Mouse (Mus musculus) limb, embryonic 11.5 days (tissue): ENCODE measurements around the gene Fam227a. TPM values are rescaled to one million over a fixed set of nuclear protein-coding genes. Genes with fewer than 3 reads are reported as not detected.
A peak's percentile ranks its signal among the peaks of the same experiment; 100 is the strongest.
"Not testable (repeated sequence)": the region's sequence is repeated elsewhere in the genome, so short reads cannot be mapped to it uniquely, and the experiment has no call there.

Source experiments
- ATAC-seq: fragments of 200-750 bp; cut with Nextera tagmentation; 2 replicates; pipeline ENCODE4 v1.8.0; 2017; ENCODE audit warnings: low read depth; ENCODE audit not compliant: insufficient number of reproducible peaks, low FRiP score, low TSS enrichment
- DNase-seq: peaks from one replicate; pipeline ENCODE4 v3.0.0-alpha.2; 2015; ENCODE audit warnings: low spot score
- H3K27ac ChIP-seq: fragments of 300-500 bp; sonication (generic); replicated peaks from 2 replicates; pipeline ENCODE4 v1.5.1; 2014; ENCODE audit warnings: low read depth, mild to moderate bottlenecking, low read length
- H3K27me3 ChIP-seq: fragments of 300-500 bp; sonication (generic); 2 replicates; pipeline ENCODE4 v1.6.1; 2014; ENCODE audit warnings: mild to moderate bottlenecking, low read length, mixed read lengths; ENCODE audit not compliant: control insufficient read depth, insufficient read depth
- H3K36me3 ChIP-seq: fragments of 300-500 bp; sonication (generic); 2 replicates; pipeline ENCODE4 v1.6.1; 2014; ENCODE audit warnings: mild to moderate bottlenecking, low read length, moderate library complexity, mixed read lengths; ENCODE audit not compliant: control insufficient read depth, insufficient read depth
- H3K4me1 ChIP-seq: fragments of 300-500 bp; sonication (generic); 2 replicates; pipeline ENCODE4 v1.6.1; 2014; ENCODE audit warnings: low read length, mixed read lengths; ENCODE audit not compliant: control insufficient read depth, insufficient read depth
- H3K4me2 ChIP-seq: fragments of 300-500 bp; sonication (generic); 2 replicates; pipeline ENCODE4 v1.6.1; 2014; ENCODE audit warnings: low read depth, mild to moderate bottlenecking, moderate library complexity; ENCODE audit not compliant: severe bottlenecking
- H3K4me3 ChIP-seq: fragments of 300-500 bp; sonication (generic); 2 replicates; pipeline ENCODE4 v1.5.1; 2014; ENCODE audit warnings: low read depth, low read length
- H3K9ac ChIP-seq: fragments of 300-500 bp; sonication (generic); 2 replicates; pipeline ENCODE4 v1.6.1; 2014; ENCODE audit warnings: mild to moderate bottlenecking, low read length
- H3K9me3 ChIP-seq: fragments of 300-500 bp; sonication (generic); 2 replicates; pipeline ENCODE4 v1.6.1; 2016; ENCODE audit warnings: low read length; ENCODE audit not compliant: control insufficient read depth
- WGBS: fragments of 180-500 bp; shearing (Covaris S2); extraction: QIAGEN DNeasy Blood & Tissue Kit; methylation state at CpG from one replicate; pipeline ENCODE4 v1.1.7; 2014; 5-methylcytosine and 5-hydroxymethylcytosine counted together
- polyA plus RNA-seq: library from polyadenylated mRNA; unstranded; fragments of >200 nt; fragmentation: Nextera tagmentation; extraction: Ambion mirVana; gene quantifications from 2 replicates; pipeline ENCODE4 v1.2.1, GENCODE M21; 2014

Gene Fam227a
- polyA plus RNA-seq, 1 experiment from 2014 or later: 2.0 TPM

GRCm38 (mm10) chr15:79686046-79686869 is 27.5 kb upstream of the Fam227a start:
- Histone ChIP-seq H3K4me3 (peak overlapping the region; percentile 88), H3K36me3 (no peaks in the 10 kb centered on the region), H3K4me1 (peaks cover 28% of the 10 kb centered on the region), H3K9me3 (no peaks in the 10 kb centered on the region), H3K4me2 (peak overlapping the region; percentile 70), H3K9ac (peak overlapping the region; percentile 43), H3K27ac (no peak overlapping the region), H3K27me3 (no peaks in the 10 kb centered on the region)
- no peak for DNase-seq
- ATAC-seq: no peak
- 22% methylated on average over 15 of the region's 15 CpGs for WGBS

GRCm38 (mm10) chr15:79685141-79685641 is 26.4 kb upstream of the Fam227a start:
- Histone ChIP-seq H3K4me3 (peak overlapping the region; percentile 88; the same call in 1 of the 2 replicates), H3K9me3 (no peaks in the 10 kb centered on the region), H3K36me3 (no peaks in the 10 kb centered on the region), H3K9ac (peak overlapping the region; percentile 34; the same call in 1 of the 2 replicates), H3K4me2 (peak overlapping the region; percentile 70), H3K27me3 (no peaks in the 10 kb centered on the region), H3K4me1 (peaks cover 28% of the 10 kb centered on the region), H3K27ac (no peak overlapping the region)
- no peak for ATAC-seq
- no peak for DNase-seq
- 15% methylated on average over 6 of the region's 6 CpGs for WGBS

GRCm38 (mm10) chr15:79684616-79685015 is 25.9 kb upstream of the Fam227a start:
- Histone ChIP-seq H3K36me3 (no peaks in the 10 kb centered on the region), H3K27me3 (no peaks in the 10 kb centered on the region), H3K4me1 (peaks cover 26% of the 10 kb centered on the region), H3K27ac (no peak overlapping the region), H3K4me2 (peak overlapping the region; percentile 70), H3K9me3 (no peaks in the 10 kb centered on the region), H3K4me3 (no peak overlapping the region), H3K9ac (no peak overlapping the region)
- DNase-seq (no peak), ATAC-seq (no peak)
- WGBS: 88% methylated on average over 6 of the region's 6 CpGs

GRCm38 (mm10) chr15:79683707-79684465 is 25.1 kb upstream of the Fam227a start:
- no peak overlapping the region for H3K9ac ChIP-seq
- H3K4me3 ChIP-seq: no peak overlapping the region
- no peak for DNase-seq
- ATAC-seq: no peak
- no peak overlapping the region for H3K27ac ChIP-seq
- H3K4me2 ChIP-seq: peak overlapping the region; percentile 70; the same call in 1 of the 2 replicates
- no peaks in the 10 kb centered on the region for H3K27me3 ChIP-seq
- no peaks in the 10 kb centered on the region for H3K9me3 ChIP-seq
- 83% methylated on average over 19 of the region's 19 CpGs for WGBS
- H3K4me1 ChIP-seq: peaks cover 26% of the 10 kb centered on the region
- no peaks in the 10 kb centered on the region for H3K36me3 ChIP-seq

- Histone ChIP-seq H3K9ac (no peak overlapping the region), H3K4me3 (no peak overlapping the region), H3K27ac (no peak overlapping the region), H3K4me2 (no peak overlapping the region), H3K27me3 (no peaks in the 10 kb centered on the region), H3K4me1 (peaks cover 22% of the 10 kb centered on the region), H3K9me3 (no peaks in the 10 kb centered on the region), H3K36me3 (no peaks in the 10 kb centered on the region)
- DNase-seq: no peak
- WGBS: 92% methylated on average over 6 of the region's 6 CpGs
- no peak for ATAC-seq
Measured at GRCm38 (mm10) chr15:79683146-79683545, 24.4 kb upstream of the Fam227a start.

- H3K27ac ChIP-seq: no peak overlapping the region
- H3K27me3 ChIP-seq: no peaks in the 10 kb centered on the region
- DNase-seq (no peak), ATAC-seq (no peak)
- peaks cover 22% of the 10 kb centered on the region for H3K4me1 ChIP-seq
- 86% methylated on average over 4 of the region's 4 CpGs for WGBS
- no peaks in the 10 kb centered on the region for H3K9me3 ChIP-seq
- no peak overlapping the region for H3K4me2 ChIP-seq
- no peaks in the 10 kb centered on the region; the same call in 1 of the 2 replicates for H3K36me3 ChIP-seq
- H3K4me3 ChIP-seq: no peak overlapping the region
- no peak overlapping the region for H3K9ac ChIP-seq
Measured at GRCm38 (mm10) chr15:79681973-79682372, 23.2 kb upstream of the Fam227a start.

- H3K4me2 ChIP-seq: no peak overlapping the region
- no peak overlapping the region for H3K27ac ChIP-seq
- H3K4me3 ChIP-seq: no peak overlapping the region
- DNase-seq: no peak
- WGBS: 88% methylated on average over 2 of the region's 2 CpGs
- H3K9me3 ChIP-seq: no peaks in the 10 kb centered on the region
- H3K36me3 ChIP-seq: peaks cover 12% of the 10 kb centered on the region
- ATAC-seq: no peak
- H3K27me3 ChIP-seq: no peaks in the 10 kb centered on the region
- no peak overlapping the region for H3K9ac ChIP-seq
- no peaks in the 10 kb centered on the region for H3K4me1 ChIP-seq
Measured at GRCm38 (mm10) chr15:79677936-79678335, 19.2 kb upstream of the Fam227a start.

GRCm38 (mm10) chr15:79671828-79672348 is 13.1 kb upstream of the Fam227a start:
- H3K9me3 ChIP-seq, H3K9ac ChIP-seq, H3K27me3 ChIP-seq, H3K4me1 ChIP-seq, H3K27ac ChIP-seq, ATAC-seq, DNase-seq: not testable (repeated sequence)
- Histone ChIP-seq H3K4me3 (peak overlapping the region; percentile 95), H3K4me2 (peak overlapping the region; percentile 61), H3K36me3 (peaks cover 12% of the 10 kb centered on the region)
- WGBS: 89% methylated on average over 11 of the region's 11 CpGs
